Mouse (Mus musculus) embryonic facial prominence, embryonic 13.5 days (tissue): ENCODE results near the gene Rplp1. TPM values are rescaled to one million over a fixed set of nuclear protein-coding genes. Genes with fewer than 3 reads are reported as not detected.

ENCODE experiments used
- ATAC-seq: fragments of 200-750 bp; cut with Nextera tagmentation; 2 replicates; pipeline ENCODE4 v1.8.0; 2017; ENCODE audit warnings: low read depth; ENCODE audit not compliant: insufficient number of reproducible peaks, insufficient read depth, low FRiP score, low TSS enrichment
- H3K27ac ChIP-seq: fragments of 300-500 bp; sonication (generic); 2 replicates; pipeline ENCODE4 v1.5.1; 2015; ENCODE audit warnings: moderate library complexity, mild to moderate bottlenecking, inconsistent platforms
- H3K27me3 ChIP-seq: fragments of 300-500 bp; sonication (generic); 2 replicates; pipeline ENCODE4 v1.6.1; 2015; ENCODE audit warnings: mild to moderate bottlenecking, inconsistent platforms
- H3K36me3 ChIP-seq: fragments of 300-500 bp; sonication (generic); 2 replicates; pipeline ENCODE4 v1.6.1; 2015; ENCODE audit warnings: mild to moderate bottlenecking, inconsistent platforms
- H3K4me1 ChIP-seq: fragments of 300-500 bp; sonication (generic); 2 replicates; pipeline ENCODE4 v1.6.1; 2015; ENCODE audit warnings: inconsistent platforms
- H3K4me2 ChIP-seq: fragments of 300-500 bp; sonication (generic); 2 replicates; pipeline ENCODE4 v1.6.1; 2015; ENCODE audit warnings: moderate library complexity, mild to moderate bottlenecking, inconsistent platforms
- H3K4me3 ChIP-seq: fragments of 300-500 bp; sonication (generic); 2 replicates; pipeline ENCODE4 v1.5.1; 2015; ENCODE audit warnings: mild to moderate bottlenecking, inconsistent platforms
- H3K9ac ChIP-seq: fragments of 300-500 bp; sonication (generic); 2 replicates; pipeline ENCODE4 v1.6.1; 2015; ENCODE audit warnings: mild to moderate bottlenecking, inconsistent platforms
- H3K9me3 ChIP-seq: fragments of 300-500 bp; sonication (generic); 2 replicates; pipeline ENCODE4 v1.6.1; 2016; ENCODE audit warnings: inconsistent platforms
- WGBS: fragments of 180-500 bp; shearing (Covaris S2); methylation state at CpG from one replicate; pipeline ENCODE4 v1.1.7; 2015; ENCODE audit warnings: mixed read lengths; 5-methylcytosine and 5-hydroxymethylcytosine counted together
- polyA plus RNA-seq: library from polyadenylated mRNA; unstranded; fragments of >200 nt; fragmentation: Nextera tagmentation; extraction: Ambion mirVana; gene quantifications from 2 replicates; pipeline ENCODE4 v1.2.1, GENCODE M21; 2015

Rplp1 gene
- polyA plus RNA-seq, 1 experiment from 2014 or later = 1,557 TPM

DNA sequence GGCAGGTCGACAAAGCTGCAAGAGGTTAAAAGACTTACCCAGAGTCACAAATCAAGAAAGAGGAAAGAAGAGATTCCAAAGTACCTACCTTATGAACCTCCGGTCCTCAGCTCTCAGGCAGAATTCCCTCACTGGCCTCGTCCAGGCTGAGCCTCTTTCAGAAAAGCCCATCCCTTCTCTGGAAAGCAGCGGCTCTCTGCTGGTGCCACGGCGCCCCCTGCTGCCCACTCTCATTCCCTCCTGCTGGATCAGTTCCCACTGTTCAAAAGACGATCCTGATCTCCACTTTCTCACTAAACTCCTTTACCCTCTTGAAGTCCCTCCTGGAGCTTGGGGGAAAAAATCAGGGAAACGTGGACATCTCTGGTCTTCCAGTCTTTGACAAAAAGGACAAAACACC, 15.9 kb downstream of the Rplp1 start:
- peaks cover 26% of the 10 kb centered on the region for H3K27me3 ChIP-seq
- no peak overlapping the region for H3K27ac ChIP-seq
- H3K4me1 ChIP-seq = peaks cover 24% of the 10 kb centered on the region
- no peak overlapping the region for H3K4me2 ChIP-seq
- no peak for ATAC-seq
- no peak overlapping the region for H3K9ac ChIP-seq
- H3K36me3 ChIP-seq = no peaks in the 10 kb centered on the region
- WGBS = 0% methylated on average over 7 of the region's 8 CpGs
- H3K9me3 ChIP-seq = no peaks in the 10 kb centered on the region
- H3K4me3 ChIP-seq = no peak overlapping the region

DNA sequence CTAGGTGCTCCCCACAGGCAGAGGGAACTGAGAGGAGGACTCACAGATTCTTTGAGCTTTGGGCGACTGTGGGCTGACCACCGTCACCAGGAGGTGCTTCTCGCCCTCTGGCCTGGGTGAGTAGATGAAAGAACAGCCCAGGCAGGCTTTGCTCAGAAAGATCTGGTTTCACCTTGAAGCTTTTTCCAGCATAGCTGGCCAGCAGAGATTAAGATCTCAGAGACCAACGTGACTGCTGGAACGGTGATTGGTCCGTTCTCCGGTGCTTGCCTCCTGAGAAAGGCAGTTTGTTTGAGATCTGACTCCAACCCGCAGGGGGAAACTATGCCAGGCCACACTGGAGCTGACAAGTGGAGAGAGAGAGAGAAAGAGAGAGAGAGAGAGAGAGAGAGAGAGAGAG, 19.3 kb downstream of the Rplp1 start:
- H3K9ac ChIP-seq = no peak overlapping the region
- H3K27ac ChIP-seq = peak overlapping the region; percentile 77

DNA sequence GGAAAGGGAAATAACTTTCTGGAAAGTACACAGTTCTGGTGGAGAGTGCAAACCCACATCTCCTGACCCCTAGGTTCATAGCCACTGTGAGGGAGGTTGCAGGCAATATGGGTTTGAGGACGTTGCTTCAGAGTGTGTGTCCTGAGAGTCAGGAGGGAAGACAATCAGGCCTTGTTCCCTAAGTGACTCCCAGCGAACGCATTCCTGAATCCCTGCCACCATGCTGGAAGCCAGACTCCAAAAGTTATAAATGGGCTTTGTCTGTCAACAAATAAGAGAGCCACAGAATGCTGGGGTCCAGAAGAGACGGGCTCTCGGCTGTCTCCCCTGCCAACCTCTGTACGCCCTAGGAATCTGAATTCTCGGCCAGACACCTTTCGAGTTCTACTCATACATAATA, 24.5 kb downstream of the Rplp1 start:
- H3K4me1 ChIP-seq = peaks cover 23% of the 10 kb centered on the region
- no peak overlapping the region for H3K4me3 ChIP-seq
- H3K27ac ChIP-seq = no peak overlapping the region
- H3K4me2 ChIP-seq = no peak overlapping the region
- H3K9ac ChIP-seq = no peak overlapping the region
- no peaks in the 10 kb centered on the region for H3K9me3 ChIP-seq
- WGBS = 46% methylated on average over 8 of the region's 8 CpGs
- no peaks in the 10 kb centered on the region for H3K36me3 ChIP-seq
- no peak for ATAC-seq
- peaks cover 5% of the 10 kb centered on the region; the same call in 1 of the 2 replicates for H3K27me3 ChIP-seq

More for the DNA sequence above, 19.3 kb downstream of the Rplp1 start:
- Histone ChIP-seq H3K4me1 (peaks cover 24% of the 10 kb centered on the region), H3K27me3 (peaks cover 15% of the 10 kb centered on the region), H3K9me3 (no peaks in the 10 kb centered on the region), H3K36me3 (no peaks in the 10 kb centered on the region), H3K4me3 (no peak overlapping the region), H3K4me2 (no peak overlapping the region)
- 28% methylated on average over 8 of the region's 8 CpGs for WGBS
- ATAC-seq = peak; percentile 13; the same call in 1 of the 2 replicates

DNA sequence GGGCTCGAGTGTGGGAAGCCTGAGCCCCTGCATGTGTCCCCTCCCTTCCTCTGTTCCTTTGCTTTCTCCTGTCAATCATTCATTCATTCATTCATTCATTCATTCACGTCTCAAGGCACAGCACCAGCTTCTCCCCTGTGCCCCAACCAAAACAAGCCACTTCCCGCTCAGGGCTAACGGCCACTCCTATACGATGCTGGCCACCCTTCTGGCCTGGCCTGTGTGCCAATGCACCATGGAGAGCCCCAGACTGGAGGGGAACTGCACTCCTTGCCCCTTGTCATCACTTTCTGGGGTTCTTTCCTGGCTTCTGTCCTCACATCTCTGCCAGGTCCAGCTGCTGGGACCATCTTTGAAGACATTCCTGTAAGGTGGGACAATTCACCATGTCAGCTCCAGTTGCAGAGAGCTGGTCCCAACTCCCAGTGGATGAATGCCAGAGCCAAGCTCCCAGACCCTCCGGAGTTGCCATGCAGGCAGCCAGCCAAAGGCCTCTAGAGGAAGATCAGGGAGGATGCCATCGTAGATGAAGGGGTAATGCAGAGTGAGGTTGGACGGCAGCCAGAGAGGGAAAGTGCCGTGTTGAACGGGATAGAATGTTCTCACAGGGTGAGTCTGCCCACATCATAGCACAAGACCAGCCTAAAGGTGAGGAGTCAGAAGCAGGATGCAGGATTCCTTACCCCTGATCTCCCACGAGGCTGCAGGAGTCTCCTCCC, 26.5 kb downstream of the Rplp1 start:
- Histone ChIP-seq H3K4me2 (no peak overlapping the region), H3K4me3 (no peak overlapping the region), H3K9me3 (no peaks in the 10 kb centered on the region), H3K36me3 (no peaks in the 10 kb centered on the region), H3K27me3 (peaks cover 5% of the 10 kb centered on the region; the same call in 1 of the 2 replicates), H3K27ac (no peak overlapping the region), H3K4me1 (peaks cover 26% of the 10 kb centered on the region), H3K9ac (no peak overlapping the region)
- WGBS = 53% methylated on average over 11 of the region's 11 CpGs
- no peak for ATAC-seq

DNA sequence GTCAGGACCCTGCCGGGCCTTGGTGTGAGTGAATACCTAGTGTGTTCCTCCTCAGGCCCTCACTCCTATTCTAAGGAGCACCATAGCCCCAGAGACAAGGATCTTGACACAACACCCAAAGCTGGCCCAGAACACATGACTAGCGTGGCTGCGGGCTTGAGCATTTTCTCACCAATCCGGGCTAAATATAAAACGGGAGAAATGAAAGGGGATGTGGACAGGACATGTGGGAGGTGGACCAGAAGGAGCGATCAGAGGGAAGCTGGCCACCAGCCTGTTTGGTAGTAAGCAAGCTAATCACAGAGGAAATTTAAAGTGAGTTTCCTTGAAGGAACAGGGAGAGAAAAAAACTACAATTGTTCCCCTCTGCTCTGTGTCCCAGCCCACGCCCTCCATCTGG, 28.4 kb downstream of the Rplp1 start:
- WGBS = 82% methylated on average over 7 of the region's 7 CpGs
- H3K9ac ChIP-seq = no peak overlapping the region; the same call in 1 of the 2 replicates
- H3K4me1 ChIP-seq = peaks cover 26% of the 10 kb centered on the region
- no peak overlapping the region for H3K4me3 ChIP-seq
- peaks cover 5% of the 10 kb centered on the region; the same call in 1 of the 2 replicates for H3K27me3 ChIP-seq
- no peak overlapping the region for H3K27ac ChIP-seq
- ATAC-seq = no peak
- no peaks in the 10 kb centered on the region for H3K36me3 ChIP-seq
- H3K4me2 ChIP-seq = no peak overlapping the region
- no peaks in the 10 kb centered on the region for H3K9me3 ChIP-seq

DNA sequence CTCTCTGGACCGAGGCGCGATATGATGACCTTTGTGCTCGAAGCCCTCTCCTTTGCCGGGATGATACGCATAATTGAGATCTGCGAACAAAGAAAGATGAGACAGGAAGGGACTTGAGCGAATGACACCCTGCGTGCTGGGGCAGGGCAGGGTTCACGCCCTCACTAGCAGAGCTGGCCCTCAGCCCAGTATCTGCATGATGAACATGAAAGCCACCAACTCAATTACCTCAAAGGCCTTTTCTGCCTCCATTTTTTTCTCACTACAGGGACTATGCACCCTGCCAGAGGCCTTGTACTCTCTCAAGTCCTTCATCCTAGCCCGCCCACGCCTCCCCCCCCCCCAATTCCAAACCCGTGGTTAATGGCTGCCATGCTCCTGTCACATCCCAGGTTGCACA, 29.4 kb downstream of the Rplp1 start:
- WGBS = 65% methylated on average over 13 of the region's 13 CpGs
- H3K4me2 ChIP-seq = no peak overlapping the region
- H3K27ac ChIP-seq = peak overlapping the region; percentile 44; the same call in 1 of the 2 replicates
- H3K9me3 ChIP-seq = no peaks in the 10 kb centered on the region
- ATAC-seq = no peak
- peaks cover 25% of the 10 kb centered on the region for H3K4me1 ChIP-seq
- H3K27me3 ChIP-seq = peaks cover 5% of the 10 kb centered on the region; the same call in 1 of the 2 replicates
- no peak overlapping the region for H3K4me3 ChIP-seq
- no peak overlapping the region for H3K9ac ChIP-seq
- H3K36me3 ChIP-seq = no peaks in the 10 kb centered on the region

DNA sequence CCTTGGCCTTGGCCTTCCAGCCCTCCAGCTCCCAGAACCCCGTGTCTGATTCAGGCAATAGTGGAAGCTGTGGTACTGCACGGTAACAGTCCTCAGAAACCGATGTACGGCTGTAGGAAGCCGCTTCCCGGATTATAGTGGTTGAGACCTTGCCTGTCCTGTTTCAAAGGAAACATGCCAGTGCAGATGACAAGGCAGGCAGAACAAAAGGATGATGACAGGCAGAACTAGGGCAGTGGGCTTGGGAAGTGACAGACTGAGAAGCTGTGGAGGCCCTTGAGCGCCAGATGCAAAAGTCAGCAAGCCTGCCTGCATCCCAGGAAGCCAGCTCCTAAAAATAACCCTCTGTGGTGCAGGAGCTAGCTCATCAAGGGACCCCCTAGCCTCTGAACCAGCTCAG, 30.0 kb downstream of the Rplp1 start:
- H3K4me2 ChIP-seq = no peak overlapping the region
- no peaks in the 10 kb centered on the region for H3K9me3 ChIP-seq
- H3K36me3 ChIP-seq = no peaks in the 10 kb centered on the region
- H3K4me1 ChIP-seq = peaks cover 20% of the 10 kb centered on the region
- WGBS = 62% methylated on average over 7 of the region's 7 CpGs
- no peak for ATAC-seq
- H3K4me3 ChIP-seq = no peak overlapping the region
- H3K27me3 ChIP-seq = peaks cover 5% of the 10 kb centered on the region; the same call in 1 of the 2 replicates
- H3K9ac ChIP-seq = no peak overlapping the region
- H3K27ac ChIP-seq = peak overlapping the region; percentile 44

DNA sequence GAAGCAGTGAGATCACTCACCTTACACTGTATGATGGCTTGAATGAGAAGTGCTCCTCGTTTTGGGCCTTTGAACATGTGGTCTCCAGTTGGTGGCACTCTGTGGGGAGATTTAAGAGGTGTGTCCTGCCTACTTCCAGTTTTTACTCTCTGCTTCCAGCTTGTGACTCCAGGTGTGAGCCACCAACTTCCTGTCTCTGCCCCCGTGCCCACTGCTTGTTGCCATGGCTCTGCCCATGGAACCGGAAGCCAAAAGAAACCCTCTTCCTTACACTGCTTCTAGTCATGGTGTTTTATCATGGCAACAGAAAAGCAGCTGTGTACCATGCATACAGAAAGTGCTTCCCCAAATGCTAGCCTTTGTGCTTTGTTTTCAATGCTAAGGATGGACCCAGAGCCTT, 32.2 kb downstream of the Rplp1 start:
- Histone ChIP-seq H3K4me3 (no peak overlapping the region), H3K27ac (no peak overlapping the region), H3K4me2 (no peak overlapping the region), H3K9me3 (no peaks in the 10 kb centered on the region), H3K27me3 (peaks cover 10% of the 10 kb centered on the region), H3K4me1 (peaks cover 27% of the 10 kb centered on the region), H3K9ac (no peak overlapping the region), H3K36me3 (no peaks in the 10 kb centered on the region)
- whole genome bisulfite sequencing = 74% methylated on average over 3 of the region's 3 CpGs
- no peak for ATAC-seq

DNA sequence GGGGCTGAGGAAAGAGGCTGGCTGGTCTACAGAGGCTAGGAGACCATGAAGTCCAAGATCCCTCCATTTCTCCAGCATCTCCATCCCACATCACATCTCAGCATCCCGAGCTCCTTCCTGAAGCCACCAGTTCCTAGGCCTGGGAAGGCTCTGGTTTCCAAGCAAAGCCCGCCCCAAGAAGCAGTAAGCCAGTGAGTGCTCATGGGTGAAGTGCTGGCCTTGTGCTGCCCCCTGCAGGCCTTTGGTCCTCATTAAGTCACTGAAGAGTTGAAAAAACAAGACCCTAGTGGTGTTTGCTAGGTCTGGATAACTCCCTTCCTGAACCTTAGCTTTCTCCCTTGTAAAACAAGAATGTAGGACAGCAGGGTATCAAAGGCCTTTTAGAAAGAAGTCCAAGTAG, 35.5 kb downstream of the Rplp1 start:
- Histone ChIP-seq H3K36me3 (no peaks in the 10 kb centered on the region), H3K27me3 (peaks cover 18% of the 10 kb centered on the region), H3K4me1 (peaks cover 31% of the 10 kb centered on the region), H3K27ac (no peak overlapping the region), H3K4me3 (no peak overlapping the region), H3K9me3 (no peaks in the 10 kb centered on the region), H3K9ac (no peak overlapping the region), H3K4me2 (no peak overlapping the region)
- WGBS = 27% methylated on average over 2 of the region's 2 CpGs
- no peak for ATAC-seq

DNA sequence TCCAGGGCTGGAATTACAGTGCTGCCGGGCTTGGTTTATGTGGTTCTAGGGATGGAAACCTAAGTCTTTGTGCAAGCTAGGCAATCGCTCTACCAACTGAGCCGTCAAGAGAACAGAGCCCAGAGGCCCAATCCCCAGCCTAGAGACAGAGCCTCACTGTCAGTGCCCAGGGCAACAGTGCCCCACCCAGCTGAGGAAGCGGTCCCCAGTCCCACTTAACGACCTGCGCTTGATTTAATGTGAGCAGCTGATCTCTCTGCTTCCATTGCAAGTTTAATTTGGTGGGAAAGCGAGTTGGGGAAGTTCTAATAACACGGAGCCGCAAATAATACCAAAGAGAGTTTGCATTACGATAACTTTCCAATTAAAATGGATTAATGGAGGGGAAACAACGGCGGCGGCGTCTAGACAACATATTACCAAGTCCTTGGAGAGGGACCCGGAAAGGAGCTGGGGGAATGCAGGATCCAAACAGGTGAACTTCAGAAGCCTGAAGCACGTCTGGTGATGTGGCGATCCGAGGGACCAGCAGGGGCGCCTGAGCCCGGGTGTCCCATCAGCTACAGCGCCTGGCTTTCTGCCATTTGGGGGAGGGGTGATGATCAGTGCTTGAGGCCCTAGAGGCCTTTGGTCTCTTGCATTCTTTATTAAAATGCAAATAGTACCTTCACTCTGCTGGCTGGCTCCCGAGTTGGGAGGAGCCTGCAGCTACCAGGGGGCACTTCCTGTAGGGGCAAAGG, 36.8 kb downstream of the Rplp1 start:
- Histone ChIP-seq H3K27me3 (peaks cover 18% of the 10 kb centered on the region), H3K4me3 (no peak overlapping the region), H3K4me2 (peak overlapping the region; percentile 21; the same call in 1 of the 2 replicates), H3K9ac (no peak overlapping the region), H3K36me3 (no peaks in the 10 kb centered on the region), H3K27ac (no peak overlapping the region), H3K4me1 (peaks cover 42% of the 10 kb centered on the region), H3K9me3 (no peaks in the 10 kb centered on the region)
- WGBS = 15% methylated on average over 22 of the region's 22 CpGs
- no peak for ATAC-seq

DNA sequence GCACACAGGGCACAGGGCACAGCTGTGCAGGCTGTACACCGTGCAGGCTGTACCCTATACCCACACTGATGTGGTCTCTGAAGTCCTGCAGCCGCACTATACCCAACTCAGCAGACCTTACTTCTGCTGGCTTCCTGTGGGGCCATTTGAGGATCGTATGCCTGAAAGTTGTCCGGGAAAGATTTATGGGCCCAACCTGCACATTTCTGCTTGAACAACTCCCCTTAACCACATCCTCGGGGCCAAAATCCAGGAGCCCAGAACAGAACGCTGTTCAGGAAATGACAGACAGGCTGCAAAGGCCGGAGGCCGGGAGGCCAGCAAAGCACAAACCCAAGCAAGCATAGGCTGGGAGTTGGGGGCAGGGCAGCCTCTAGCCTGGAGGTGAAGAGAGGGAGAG, 41.0 kb downstream of the Rplp1 start:
- no peak for ATAC-seq
- 29% methylated on average over 8 of the region's 8 CpGs for WGBS
- no peaks in the 10 kb centered on the region for H3K9me3 ChIP-seq
- no peaks in the 10 kb centered on the region for H3K36me3 ChIP-seq
- 0 out of 2 replicates have a peak overlapping the region, but pooled peaks have one; percentile 11 for H3K9ac ChIP-seq
- H3K27ac ChIP-seq = no peak overlapping the region
- H3K4me2 ChIP-seq = no peak overlapping the region
- peaks cover 47% of the 10 kb centered on the region for H3K4me1 ChIP-seq
- H3K27me3 ChIP-seq = peaks cover 18% of the 10 kb centered on the region
- H3K4me3 ChIP-seq = no peak overlapping the region
